Mouse (Mus musculus) liver, embryonic 12.5 days (tissue): ENCODE measurements around the gene Zfp706. TPM values are rescaled to one million over a fixed set of nuclear protein-coding genes. Genes with fewer than 3 reads are reported as not detected.

Source experiments
- ATAC-seq: fragments of 200-750 bp; cut with Nextera tagmentation; 2 replicates; pipeline ENCODE4 v1.8.0; 2017; ENCODE audit warnings: moderate number of reproducible peaks, mild to moderate bottlenecking, moderate library complexity
- H3K27ac ChIP-seq: fragments of 300-500 bp; sonication (generic); 2 replicates; pipeline ENCODE4 v1.5.1; 2016; ENCODE audit warnings: mild to moderate bottlenecking
- H3K27me3 ChIP-seq: fragments of 300-500 bp; sonication (generic); replicated peaks from 2 replicates; pipeline ENCODE4 v1.6.1; 2016; ENCODE audit warnings: mild to moderate bottlenecking, moderate library complexity
- H3K36me3 ChIP-seq: fragments of 300-500 bp; sonication (generic); 2 replicates; pipeline ENCODE4 v1.6.1; 2016; ENCODE audit warnings: mild to moderate bottlenecking, moderate library complexity
- H3K4me1 ChIP-seq: fragments of 300-500 bp; sonication (generic); 2 replicates; pipeline ENCODE4 v1.6.1; 2016
- H3K4me2 ChIP-seq: fragments of 300-500 bp; sonication (generic); 2 replicates; pipeline ENCODE4 v1.6.1; 2016; ENCODE audit warnings: mild to moderate bottlenecking, moderate library complexity
- H3K4me3 ChIP-seq: fragments of 300-500 bp; sonication (generic); 2 replicates; pipeline ENCODE4 v1.5.1; 2016; ENCODE audit warnings: mild to moderate bottlenecking, moderate library complexity
- H3K9ac ChIP-seq: fragments of 300-500 bp; sonication (generic); 2 replicates; pipeline ENCODE4 v1.6.1; 2016; ENCODE audit warnings: mild to moderate bottlenecking, moderate library complexity
- H3K9me3 ChIP-seq: fragments of 300-500 bp; sonication (generic); replicated peaks from 2 replicates; pipeline ENCODE4 v1.6.1; 2016; ENCODE audit warnings: mild to moderate bottlenecking, moderate library complexity
- WGBS: fragments of 180-500 bp; shearing (Covaris S2); methylation state at CpG from one replicate; pipeline ENCODE4 v1.1.7; 2016; ENCODE audit not compliant: insufficient replicate concordance; 5-methylcytosine and 5-hydroxymethylcytosine counted together
- polyA plus RNA-seq: library from polyadenylated mRNA; unstranded; fragments of >200 nt; fragmentation: Nextera tagmentation; extraction: Ambion mirVana; gene quantifications from 2 replicates; pipeline ENCODE4 v1.2.1, GENCODE M21; 2016

Gene Zfp706
- 301 and 318 TPM in 2 replicates for polyA plus RNA-seq

DNA sequence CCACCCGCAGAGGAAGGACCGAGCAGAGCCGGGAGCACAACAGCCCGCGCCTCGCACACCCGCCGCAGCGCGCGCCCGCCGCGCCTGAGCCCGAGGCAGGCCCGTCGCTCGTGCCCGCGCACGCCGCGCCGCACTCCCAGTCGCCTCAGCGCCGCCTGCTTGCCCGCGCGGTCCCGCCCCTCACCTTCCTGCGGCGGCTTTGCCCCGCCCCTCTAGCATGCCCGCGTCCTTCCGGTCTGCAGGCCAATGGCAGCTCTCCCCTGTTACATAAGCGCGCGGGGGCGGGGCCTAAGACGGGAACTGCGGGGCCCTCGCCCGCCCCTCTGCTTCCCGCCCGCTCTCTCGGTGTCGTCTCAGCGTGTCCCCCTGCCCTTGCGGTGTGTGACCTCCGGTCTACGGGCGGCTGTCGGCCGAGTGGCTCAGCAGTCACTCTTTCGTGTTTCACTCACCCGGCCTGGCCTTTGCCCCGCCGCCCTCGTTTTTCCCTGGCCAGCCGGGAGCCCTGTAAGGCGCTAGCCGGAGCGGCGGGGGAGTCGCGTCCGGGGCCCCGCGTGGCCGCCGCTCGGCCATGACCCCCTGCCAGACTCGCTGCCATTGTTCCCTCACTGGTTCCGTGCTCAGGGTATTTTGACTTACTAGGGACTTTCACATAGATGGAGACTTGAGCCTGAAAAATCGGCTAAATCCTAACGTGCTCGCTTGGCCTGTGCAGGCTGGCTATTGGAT, at the start of gene Zfp706:
Gene Zfp706, minus strand, starts transcription at position 541 of the 726 bp plus-strand sequence.
- WGBS = under 1% methylated on average over 58 of the region's 79 CpGs
- no peaks in the 10 kb centered on the region for H3K9me3 ChIP-seq
- ATAC-seq = peak; percentile 98

DNA sequence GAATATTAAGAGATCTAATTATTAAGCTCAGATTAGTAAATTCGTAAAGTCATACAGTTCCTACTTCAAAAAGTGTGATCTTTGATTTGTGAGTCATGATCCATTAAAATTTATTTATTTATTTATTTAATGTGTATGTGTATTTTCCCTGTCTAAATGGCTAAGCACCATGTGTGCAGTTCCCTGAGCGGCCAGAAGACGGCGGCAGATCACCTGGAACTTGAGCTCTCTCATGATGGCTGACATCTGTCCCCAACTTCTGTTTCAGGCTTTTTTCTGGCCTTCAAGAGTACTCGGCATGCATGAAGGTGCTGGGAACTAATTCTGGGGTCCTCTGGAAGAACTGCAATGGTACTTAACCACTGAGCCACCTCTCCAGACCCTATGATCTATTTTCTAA, 47.0 kb upstream of the Zfp706 start:
- Histone ChIP-seq H3K27ac (no peak overlapping the region), H3K4me1 (no peaks in the 10 kb centered on the region), H3K9me3 (peaks cover 22% of the 10 kb centered on the region; the same call in 1 of the 2 replicates), H3K36me3 (no peaks in the 10 kb centered on the region), H3K4me2 (no peak overlapping the region), H3K4me3 (no peak overlapping the region), H3K9ac (no peak overlapping the region), H3K27me3 (no peaks in the 10 kb centered on the region)
- ATAC-seq = no peak
- WGBS = 75% methylated on average over 5 of the region's 5 CpGs

More for the DNA sequence above, at the start of gene Zfp706:
- H3K4me1 ChIP-seq = peaks cover 33% of the 10 kb centered on the region
- no peaks in the 10 kb centered on the region for H3K27me3 ChIP-seq
- H3K36me3 ChIP-seq = peaks cover 26% of the 10 kb centered on the region
- H3K4me3 ChIP-seq = peak within 1 kb of the TSS; percentile 82
- peak within 1 kb of the TSS; percentile 97 for H3K9ac ChIP-seq
- peak within 1 kb of the TSS; percentile 89 for H3K27ac ChIP-seq
- peak within 1 kb of the TSS; percentile 82 for H3K4me2 ChIP-seq

DNA sequence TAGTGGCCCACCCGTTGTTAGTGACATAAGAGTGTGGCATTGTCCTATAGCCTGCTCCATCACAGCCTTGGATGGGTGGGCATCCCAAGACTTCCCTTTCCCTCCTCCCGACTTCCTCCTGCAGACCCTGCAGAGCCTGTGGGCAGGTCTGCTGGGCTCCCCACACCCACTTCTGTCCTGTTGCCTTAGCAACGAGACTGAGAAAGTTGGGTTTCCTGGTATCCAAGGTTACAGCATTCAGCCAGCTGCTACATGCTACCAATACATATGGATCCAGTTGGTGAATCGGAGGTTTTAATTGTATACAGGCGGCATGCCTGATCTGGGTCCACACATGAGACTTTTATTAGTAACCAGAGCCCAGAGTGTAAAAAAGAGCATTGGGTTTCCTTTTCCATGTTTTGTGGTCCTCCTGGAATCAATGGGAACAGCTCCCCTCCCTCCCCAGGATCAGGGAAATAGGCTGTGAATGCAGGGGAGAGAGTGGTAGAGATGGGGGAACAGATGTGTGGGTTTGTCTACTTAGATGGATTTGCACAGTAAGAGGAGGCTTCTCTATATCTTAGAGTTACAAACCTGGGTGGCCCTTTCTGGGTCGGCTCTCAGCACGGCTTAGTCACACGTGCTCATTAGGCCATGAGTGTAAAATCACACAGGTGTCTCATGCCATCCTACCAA, 45.7 kb upstream of the Zfp706 start:
- Histone ChIP-seq H3K4me3 (no peak overlapping the region), H3K4me2 (no peak overlapping the region), H3K9me3 (peaks cover 22% of the 10 kb centered on the region; the same call in 1 of the 2 replicates), H3K27me3 (no peaks in the 10 kb centered on the region), H3K4me1 (no peaks in the 10 kb centered on the region), H3K36me3 (no peaks in the 10 kb centered on the region), H3K9ac (no peak overlapping the region), H3K27ac (no peak overlapping the region)
- 62% methylated on average over 8 of the region's 8 CpGs for WGBS
- no peak for ATAC-seq

DNA sequence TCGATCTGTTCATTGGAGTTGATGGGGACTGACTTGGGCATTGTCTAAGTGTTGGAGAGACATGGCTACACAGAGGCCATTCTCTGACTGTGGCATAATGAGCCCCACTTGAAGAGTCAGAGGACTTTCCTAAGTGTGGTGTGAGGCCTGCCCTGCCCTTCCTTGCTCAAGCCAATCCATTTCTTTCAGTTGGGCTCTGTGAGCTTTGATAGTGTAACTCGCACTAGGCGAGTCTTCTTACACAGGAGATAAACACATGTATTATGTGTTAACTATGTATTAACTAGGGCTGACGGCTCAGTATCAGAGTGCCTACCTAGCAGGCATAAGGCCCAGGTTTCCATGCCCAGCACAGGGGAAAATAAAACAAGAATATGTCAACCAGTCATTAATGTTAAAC, 39.8 kb upstream of the Zfp706 start:
- ATAC-seq = peak; percentile 46; the same call in 1 of the 2 replicates
- Histone ChIP-seq H3K9ac (no peak overlapping the region), H3K4me3 (no peak overlapping the region), H3K36me3 (no peaks in the 10 kb centered on the region), H3K27me3 (no peaks in the 10 kb centered on the region), H3K9me3 (peaks cover 4% of the 10 kb centered on the region; the same call in 1 of the 2 replicates), H3K4me2 (no peak overlapping the region), H3K4me1 (no peaks in the 10 kb centered on the region), H3K27ac (no peak overlapping the region)
- 59% methylated on average over 4 of the region's 4 CpGs for WGBS

DNA sequence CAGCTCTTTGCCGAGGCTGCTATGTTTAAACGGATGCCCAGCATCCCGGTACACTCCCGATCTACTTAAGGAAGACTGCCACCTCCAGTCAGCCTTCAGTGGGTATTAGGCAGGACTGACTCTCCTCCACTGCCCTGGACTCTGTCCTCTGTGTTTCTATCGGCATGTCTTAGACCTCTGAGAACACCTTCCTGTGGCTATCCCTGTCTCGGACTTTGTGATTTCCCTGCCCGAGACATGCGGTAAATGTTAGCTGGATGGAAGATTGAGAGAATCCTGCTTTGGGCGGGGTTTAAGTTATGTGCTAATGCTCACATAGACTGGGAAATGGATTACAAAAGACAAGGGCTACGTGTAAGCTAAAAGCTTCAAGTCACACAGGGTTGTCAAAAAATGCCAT, 39.0 kb upstream of the Zfp706 start:
- Histone ChIP-seq H3K36me3 (no peaks in the 10 kb centered on the region), H3K9me3 (peaks cover under 1% of the 10 kb centered on the region; the same call in 1 of the 2 replicates), H3K27ac (no peak overlapping the region), H3K9ac (no peak overlapping the region), H3K4me3 (no peak overlapping the region), H3K4me1 (no peaks in the 10 kb centered on the region), H3K27me3 (no peaks in the 10 kb centered on the region), H3K4me2 (no peak overlapping the region)
- ATAC-seq = no peak
- WGBS = 84% methylated on average over 10 of the region's 10 CpGs

DNA sequence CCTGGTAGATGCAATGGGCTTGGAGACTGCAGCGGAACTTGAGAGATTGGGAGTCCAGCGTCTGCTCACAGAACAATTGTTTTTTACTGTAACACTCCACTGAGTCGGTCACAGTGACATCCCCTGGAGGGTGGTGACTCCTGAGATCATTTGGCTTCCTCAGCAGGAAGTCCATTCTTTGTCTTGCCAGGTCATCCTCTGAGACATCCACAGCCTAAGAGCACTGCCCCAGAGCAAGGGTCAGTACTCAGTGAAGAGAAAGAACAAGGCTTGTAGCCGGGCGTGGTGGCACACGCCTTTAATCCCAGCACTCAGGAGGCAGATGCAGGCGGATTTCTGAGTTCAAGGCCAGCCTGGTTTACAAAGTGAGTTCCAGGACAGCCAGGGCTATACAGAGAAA, 38.6 kb upstream of the Zfp706 start:
- H3K4me3 ChIP-seq = no peak overlapping the region
- ATAC-seq = no peak
- WGBS = 69% methylated on average over 7 of the region's 7 CpGs
- no peak overlapping the region for H3K27ac ChIP-seq
- no peaks in the 10 kb centered on the region for H3K4me1 ChIP-seq
- no peaks in the 10 kb centered on the region for H3K36me3 ChIP-seq
- H3K27me3 ChIP-seq = no peaks in the 10 kb centered on the region
- no peaks in the 10 kb centered on the region for H3K9me3 ChIP-seq
- H3K9ac ChIP-seq = no peak overlapping the region
- H3K4me2 ChIP-seq = no peak overlapping the region

DNA sequence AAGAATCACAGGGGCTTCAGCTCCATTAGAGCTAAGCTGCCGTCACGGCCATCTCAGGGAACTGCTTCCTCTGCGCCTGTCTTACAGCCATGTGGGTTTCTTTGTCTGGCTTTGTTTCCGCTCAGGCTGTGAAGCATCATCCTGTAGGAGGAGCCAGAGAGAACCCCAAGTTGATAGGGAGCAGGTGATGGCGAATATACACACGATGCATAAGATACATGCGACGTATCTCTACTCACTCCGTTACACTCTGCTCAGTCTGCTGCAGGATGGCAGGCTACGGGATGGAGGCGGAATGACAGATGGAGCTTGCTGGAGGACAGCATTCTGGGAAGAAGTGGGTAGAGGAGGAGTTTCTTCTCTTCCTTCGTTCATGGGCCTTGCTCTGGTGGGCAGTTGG, 37.9 kb upstream of the Zfp706 start:
- no peak overlapping the region for H3K4me3 ChIP-seq

DNA sequence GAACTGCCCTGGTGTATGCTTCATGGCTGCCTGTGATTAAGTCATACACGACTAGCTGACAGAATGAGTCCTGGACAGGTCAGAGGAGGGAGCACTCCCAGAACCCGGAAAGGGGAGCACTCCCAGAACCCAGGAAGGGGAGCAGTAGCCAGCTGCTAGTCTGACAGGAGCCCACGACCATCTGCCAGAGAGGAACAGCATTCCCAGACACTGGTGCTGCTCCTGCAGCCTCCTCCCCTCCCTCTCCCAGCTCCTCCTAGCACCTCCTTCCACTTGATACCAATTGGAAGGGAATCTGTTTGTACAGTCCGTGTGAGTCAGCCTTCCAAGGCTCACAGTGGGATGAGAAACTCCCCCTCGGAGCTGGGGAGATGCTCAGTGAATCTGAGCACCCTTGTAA, 35.0 kb upstream of the Zfp706 start:
- H3K9me3 ChIP-seq = no peaks in the 10 kb centered on the region
- no peaks in the 10 kb centered on the region for H3K27me3 ChIP-seq
- 32% methylated on average over 5 of the region's 5 CpGs for WGBS
- H3K4me3 ChIP-seq = no peak overlapping the region
- no peak overlapping the region for H3K9ac ChIP-seq
- H3K27ac ChIP-seq = no peak overlapping the region
- H3K36me3 ChIP-seq = no peaks in the 10 kb centered on the region
- no peaks in the 10 kb centered on the region for H3K4me1 ChIP-seq
- H3K4me2 ChIP-seq = no peak overlapping the region
- no peak for ATAC-seq

More for the DNA sequence above, 37.9 kb upstream of the Zfp706 start:
- Histone ChIP-seq H3K9ac (no peak overlapping the region), H3K9me3 (no peaks in the 10 kb centered on the region), H3K27me3 (no peaks in the 10 kb centered on the region), H3K27ac (no peak overlapping the region), H3K4me1 (no peaks in the 10 kb centered on the region), H3K36me3 (no peaks in the 10 kb centered on the region), H3K4me2 (no peak overlapping the region)
- no peak for ATAC-seq
- 58% methylated on average over 12 of the region's 12 CpGs for WGBS

DNA sequence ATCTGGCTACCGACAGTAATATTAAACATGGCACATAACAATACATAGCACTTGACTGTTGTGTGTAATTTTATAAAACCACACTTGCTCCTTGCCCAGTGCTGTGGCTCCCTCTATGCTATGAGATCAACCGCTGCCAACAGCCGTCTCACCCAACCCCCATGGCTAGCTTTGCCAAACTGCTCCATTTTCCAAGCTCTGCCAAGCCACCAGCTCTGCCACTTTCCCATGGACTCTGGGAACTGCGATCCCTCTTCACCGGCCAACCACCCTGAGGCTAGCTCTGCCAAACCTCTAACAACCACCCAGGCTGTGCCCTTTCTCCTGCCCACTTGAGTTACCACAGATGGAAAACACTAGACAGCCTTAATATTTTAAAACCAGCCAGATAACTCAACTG, 33.6 kb upstream of the Zfp706 start:
- no peak for ATAC-seq
- H3K4me2 ChIP-seq = no peak overlapping the region

DNA sequence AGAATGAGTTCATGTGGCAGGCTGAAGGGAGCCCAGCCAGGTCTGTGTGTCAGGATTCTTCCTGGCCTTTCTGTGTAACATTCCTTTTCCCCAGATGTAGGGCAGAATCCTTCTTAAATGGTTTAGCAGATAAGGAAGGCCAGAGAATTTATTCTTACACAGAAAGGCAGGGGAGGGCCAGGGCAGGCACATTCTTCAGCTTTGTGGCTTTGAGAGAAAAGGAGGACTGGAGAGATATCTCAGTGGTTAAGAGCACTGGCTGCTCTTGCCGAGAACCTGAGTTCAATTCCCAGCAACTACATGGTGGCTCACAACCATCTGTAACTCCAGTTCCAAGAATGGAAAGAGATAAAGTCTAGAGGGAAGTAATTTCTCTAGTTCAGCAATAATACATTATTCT, 31.1 kb upstream of the Zfp706 start:
- Histone ChIP-seq H3K4me1 (0 out of 2 replicates have a peak, but pooled peaks cover 5% of the 10 kb centered on the region), H3K36me3 (no peaks in the 10 kb centered on the region), H3K4me3 (no peak overlapping the region), H3K27me3 (no peaks in the 10 kb centered on the region), H3K4me2 (no peak overlapping the region), H3K9me3 (no peaks in the 10 kb centered on the region), H3K9ac (no peak overlapping the region), H3K27ac (no peak overlapping the region)
- ATAC-seq = no peak
- WGBS = 17% methylated on average over 1 of the region's 1 CpGs

More for the DNA sequence above, 33.6 kb upstream of the Zfp706 start:
- H3K27me3 ChIP-seq = no peaks in the 10 kb centered on the region
- no peak overlapping the region for H3K27ac ChIP-seq
- H3K9me3 ChIP-seq = no peaks in the 10 kb centered on the region
- WGBS = 82% methylated on average over 5 of the region's 5 CpGs
- H3K9ac ChIP-seq = no peak overlapping the region
- no peaks in the 10 kb centered on the region for H3K36me3 ChIP-seq
- H3K4me1 ChIP-seq = 0 out of 2 replicates have a peak, but pooled peaks cover 4% of the 10 kb centered on the region
- H3K4me3 ChIP-seq = no peak overlapping the region

DNA sequence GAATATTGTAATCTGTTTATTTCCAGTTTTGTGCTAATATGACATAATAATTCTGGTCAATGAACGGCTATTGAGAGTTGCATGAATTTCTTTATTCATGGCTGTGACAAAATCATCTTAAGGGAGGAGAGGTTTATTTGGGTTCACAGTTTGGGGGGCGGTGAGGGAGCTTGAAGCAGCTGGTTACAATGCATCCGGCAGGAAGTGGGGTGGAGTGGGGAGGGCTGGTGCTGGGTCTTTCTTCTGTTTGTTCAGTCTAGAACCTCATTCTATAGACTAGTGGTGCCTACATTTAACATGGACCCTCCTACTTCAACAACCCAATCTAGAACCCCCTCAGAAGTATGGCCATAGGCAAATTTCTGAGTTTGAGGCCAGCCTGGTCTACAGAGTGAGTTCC, 30.1 kb upstream of the Zfp706 start:
- Histone ChIP-seq H3K27me3 (no peaks in the 10 kb centered on the region), H3K4me3 (no peak overlapping the region), H3K9me3 (no peaks in the 10 kb centered on the region), H3K4me1 (0 out of 2 replicates have a peak, but pooled peaks cover 5% of the 10 kb centered on the region), H3K27ac (no peak overlapping the region), H3K36me3 (no peaks in the 10 kb centered on the region), H3K4me2 (no peak overlapping the region), H3K9ac (no peak overlapping the region)
- no peak for ATAC-seq
- WGBS = 66% methylated on average over 3 of the region's 3 CpGs

DNA sequence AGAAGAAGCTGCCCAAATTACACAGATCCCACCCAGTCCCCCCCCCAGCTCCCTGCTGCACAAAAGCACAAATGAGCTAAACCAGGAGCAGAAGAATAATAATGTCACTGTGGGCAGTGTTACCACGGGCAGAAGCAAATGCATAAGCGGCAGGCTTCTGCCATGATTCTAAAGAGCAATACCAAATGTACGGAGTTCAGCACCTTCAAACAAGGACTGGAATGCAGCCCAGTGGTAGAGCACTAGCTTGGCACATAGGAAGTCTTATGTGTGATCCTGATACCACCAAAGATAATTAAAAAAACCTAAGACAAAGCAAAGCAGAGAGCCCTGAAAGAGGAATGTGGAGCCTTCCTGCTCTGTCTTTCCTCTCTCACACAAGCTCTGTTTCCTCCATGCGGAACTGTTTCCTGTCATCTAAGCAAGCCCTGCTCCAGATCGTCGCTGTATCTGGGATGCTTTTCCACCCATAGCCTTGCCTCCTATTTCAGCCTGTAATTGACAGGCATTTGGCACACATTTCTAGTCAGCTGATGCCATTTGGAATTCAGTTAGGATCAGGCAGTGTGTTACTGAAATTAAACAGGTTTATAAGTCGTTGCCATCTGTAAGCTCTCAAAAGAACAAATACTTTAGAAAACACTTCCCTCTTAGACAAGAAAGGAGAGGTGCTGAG, 29.0 kb upstream of the Zfp706 start:
- no peaks in the 10 kb centered on the region for H3K36me3 ChIP-seq
- no peak overlapping the region for H3K4me3 ChIP-seq
- H3K27me3 ChIP-seq = no peaks in the 10 kb centered on the region
- H3K9ac ChIP-seq = no peak overlapping the region
- WGBS = 46% methylated on average over 7 of the region's 7 CpGs
- H3K4me2 ChIP-seq = no peak overlapping the region
- ATAC-seq = no peak
- H3K4me1 ChIP-seq = 0 out of 2 replicates have a peak, but pooled peaks cover 5% of the 10 kb centered on the region
- H3K9me3 ChIP-seq = no peaks in the 10 kb centered on the region
- no peak overlapping the region for H3K27ac ChIP-seq
